Mouse (Mus musculus): Measurements from ENCODE around the gene Ctsd.

DNA sequence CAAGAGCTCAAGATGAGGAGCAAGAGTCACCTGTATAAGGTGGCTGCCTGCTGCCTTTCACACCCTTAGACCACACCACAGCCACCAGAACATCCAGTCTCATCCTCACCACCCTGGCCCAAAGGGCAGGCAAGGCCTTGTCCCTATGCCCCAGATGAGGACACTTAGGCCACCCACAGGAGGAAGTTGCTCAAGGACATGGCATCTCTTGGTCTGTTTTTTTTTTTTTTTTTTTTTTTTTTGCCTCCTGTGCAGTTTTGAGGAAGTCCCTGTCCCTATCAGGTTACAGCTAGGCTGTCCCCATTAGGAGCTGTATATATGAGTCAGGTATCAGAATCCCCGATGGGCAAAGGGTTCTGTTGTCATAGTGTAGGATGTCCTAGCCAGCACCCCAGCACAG lies 11.4 kb upstream of the Ctsd start:
- TF ChIP-seq CTCF (IDR thresholded peaks at IDR 0.05; ENCODE audit: low read depth) = no peak
- TF ChIP-seq EP300 (IDR thresholded peaks at IDR 0.05; ENCODE audit: low read depth) = no peak
